Mouse (Mus musculus) thymus, postnatal 0 days (tissue): ENCODE results near the gene Arhgef12. TPM values are rescaled to one million over a fixed set of nuclear protein-coding genes. Genes with fewer than 3 reads are reported as not detected.
"Not testable (repeated sequence)": the region's sequence is repeated elsewhere in the genome, so short reads cannot be mapped to it uniquely, and the experiment has no call there.

Source experiments
- DNase-seq: peaks from one replicate; pipeline ENCODE4 v3.0.0-alpha.2; 2015; ENCODE audit warnings: low spot score
- polyA plus RNA-seq: library from polyadenylated mRNA; unstranded; fragments of >200 nt; fragmentation: Nextera tagmentation; extraction: Ambion mirVana; gene quantifications from 2 replicates; pipeline ENCODE4 v1.2.1, GENCODE M21; 2015

The Arhgef12 gene
- 2.2 and 3.1 TPM in 2 replicates for polyA plus RNA-seq

GRCm38 (mm10) chr9:43107187-43107517 lies at the start of gene Arhgef12:
Gene Arhgef12, minus strand, starts transcription at chr9:43107239.
- no peak for DNase-seq

- no peak for DNase-seq
These were observed 48.9 kb upstream of the Arhgef12 start for GRCm38 (mm10) chr9:43155960-43156359.

GRCm38 (mm10) chr9:43151779-43152178 lies 44.7 kb upstream of the Arhgef12 start:
- no peak for DNase-seq

- no peak for DNase-seq
These were observed 43.9 kb upstream of the Arhgef12 start for GRCm38 (mm10) chr9:43150957-43151356.

- no peak for DNase-seq
These were observed 43.0 kb upstream of the Arhgef12 start for GRCm38 (mm10) chr9:43150075-43150474.

- DNase-seq = no peak
These were observed 42.5 kb upstream of the Arhgef12 start for GRCm38 (mm10) chr9:43149498-43149897.

- no peak for DNase-seq
These were observed 38.2 kb upstream of the Arhgef12 start for GRCm38 (mm10) chr9:43145196-43145595.

GRCm38 (mm10) chr9:43144206-43144810 lies 37.3 kb upstream of the Arhgef12 start:
- DNase-seq = no peak

- peak; percentile 34 for DNase-seq
These were observed 34.8 kb upstream of the Arhgef12 start for GRCm38 (mm10) chr9:43141839-43142238.

- DNase-seq = no peak
These were observed 26.5 kb upstream of the Arhgef12 start for GRCm38 (mm10) chr9:43133525-43133924.

GRCm38 (mm10) chr9:43132380-43132779 lies 25.3 kb upstream of the Arhgef12 start:
- no peak for DNase-seq

- DNase-seq = no peak
These were observed 24.9 kb upstream of the Arhgef12 start for GRCm38 (mm10) chr9:43131940-43132339.

GRCm38 (mm10) chr9:43130684-43131083 lies 23.6 kb upstream of the Arhgef12 start:
- no peak for DNase-seq

- DNase-seq = no peak
These were observed 20.2 kb upstream of the Arhgef12 start for GRCm38 (mm10) chr9:43127101-43127787.

GRCm38 (mm10) chr9:43122379-43122778 lies 15.3 kb upstream of the Arhgef12 start:
- DNase-seq = no peak

- not testable (repeated sequence) for DNase-seq
These were observed 14.9 kb upstream of the Arhgef12 start for GRCm38 (mm10) chr9:43121948-43122347.

GRCm38 (mm10) chr9:43116997-43117336 lies 9.9 kb upstream of the Arhgef12 start:
- DNase-seq = no peak

- DNase-seq = peak; percentile 10
These were observed 9.3 kb upstream of the Arhgef12 start, which contains the start of gene Tmem136 for GRCm38 (mm10) chr9:43116134-43116996. Gene Tmem136, minus strand, starts transcription at chr9:43116570.

- DNase-seq = no peak
These were observed 8.5 kb upstream of the Arhgef12 start for GRCm38 (mm10) chr9:43115431-43116133.

- no peak for DNase-seq
These were observed 7.8 kb upstream of the Arhgef12 start for GRCm38 (mm10) chr9:43114833-43115232.

- no peak for DNase-seq
These were observed 3.4 kb upstream of the Arhgef12 start for GRCm38 (mm10) chr9:43110286-43110980.
